Mouse (Mus musculus) liver, embryonic 14.5 days (tissue): Measurements from ENCODE around the gene Tmem232.

Source experiments
- CTCF ChIP-seq: IDR thresholded peaks from 2 replicates; pipeline ENCODE4 v1.5.1; 2016; ENCODE audit warnings: antibody characterized with exemption, low read depth, control low read depth
- EP300 ChIP-seq: IDR thresholded peaks from 2 replicates; pipeline ENCODE4 v1.6.1; 2016; ENCODE audit warnings: antibody characterized with exemption, low read depth

GRCm38 (mm10) chr17:65250261-65250660, 290.3 kb downstream of the Tmem232 start:
- TF ChIP-seq CTCF = no peak
- no peak for TF ChIP-seq EP300
